Mouse (Mus musculus) embryonic facial prominence, embryonic 10.5 days (tissue): ENCODE measurements around the gene Phf14. TPM values are rescaled to one million over a fixed set of nuclear protein-coding genes. Genes with fewer than 3 reads are reported as not detected.
"Not testable (repeated sequence)": the region's sequence is repeated elsewhere in the genome, so short reads cannot be mapped to it uniquely, and the experiment has no call there.

Experiments used
- DNase-seq: peaks from one replicate; pipeline ENCODE4 v3.0.0-alpha.2; 2017; ENCODE audit warnings: low spot score
- H3K27ac ChIP-seq: fragments of 300-500 bp; sonication (generic); replicated peaks from 2 replicates; pipeline ENCODE4 v1.5.1; 2016; ENCODE audit warnings: mild to moderate bottlenecking
- H3K27me3 ChIP-seq: fragments of 300-500 bp; sonication (generic); replicated peaks from 2 replicates; pipeline ENCODE4 v1.6.1; 2016; ENCODE audit warnings: low read depth, mild to moderate bottlenecking; ENCODE audit not compliant: poor library complexity, severe bottlenecking
- H3K36me3 ChIP-seq: fragments of 300-500 bp; sonication (generic); replicated peaks from 2 replicates; pipeline ENCODE4 v1.6.1; 2016; ENCODE audit warnings: mild to moderate bottlenecking, moderate library complexity
- H3K4me1 ChIP-seq: fragments of 300-500 bp; sonication (generic); 2 replicates; pipeline ENCODE4 v1.6.1; 2016
- H3K4me3 ChIP-seq: fragments of 300-500 bp; sonication (generic); 2 replicates; pipeline ENCODE4 v1.5.1; 2016; ENCODE audit warnings: mild to moderate bottlenecking, moderate library complexity
- H3K9me3 ChIP-seq: fragments of 300-500 bp; sonication (generic); 2 replicates; pipeline ENCODE4 v1.6.1; 2016; ENCODE audit warnings: mild to moderate bottlenecking
- WGBS: fragments of 180-500 bp; shearing (Covaris S2); methylation state at CpG from one replicate; pipeline ENCODE4 v1.1.7; 2016; 5-methylcytosine and 5-hydroxymethylcytosine counted together
- polyA plus RNA-seq: library from polyadenylated mRNA; unstranded; fragments of >200 nt; fragmentation: Nextera tagmentation; extraction: Ambion mirVana; gene quantifications from 2 replicates; pipeline ENCODE4 v1.2.1, GENCODE M21; 2016

The Phf14 gene
- polyA plus RNA-seq, 1 experiment from 2014 or later, result 79.0 TPM

- Histone ChIP-seq H3K4me3 (no peak overlapping the region), H3K27ac (peak overlapping the region; percentile 54; the same call in 1 of the 2 replicates), H3K27me3 (no peaks in the 10 kb centered on the region), H3K36me3 (no peaks in the 10 kb centered on the region), H3K4me1 (peaks cover 18% of the 10 kb centered on the region), H3K9me3 (no peaks in the 10 kb centered on the region)
- 51% methylated on average over 11 of the region's 11 CpGs for WGBS
- DNase-seq, result no peak
Observed at GRCm38 (mm10) chr6:12116926-12117818, 209.6 kb downstream of the Phf14 start.

- WGBS, result 79% methylated on average over 9 of the region's 9 CpGs
Observed at GRCm38 (mm10) chr6:12117819-12118570, 210.4 kb downstream of the Phf14 start.

DNA sequence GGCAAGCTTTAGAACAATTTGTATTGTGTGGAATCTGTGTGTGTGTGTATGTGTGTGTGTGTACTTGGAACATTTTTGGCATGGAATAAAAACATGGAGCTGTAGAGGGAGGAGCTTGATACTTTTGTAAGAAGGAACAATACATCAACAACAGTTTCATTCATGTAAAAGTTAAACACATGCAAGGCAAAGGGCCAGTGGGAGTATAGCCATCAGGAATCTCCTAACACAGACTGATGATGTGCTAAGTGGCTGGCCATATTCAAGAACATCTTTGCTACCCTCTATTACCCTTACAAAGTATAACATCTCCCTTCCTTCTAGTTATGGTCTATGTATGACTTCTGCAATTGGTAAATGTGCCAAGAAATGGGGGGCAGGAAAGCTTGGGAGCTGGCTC, 215.2 kb downstream of the Phf14 start:
- Histone ChIP-seq H3K4me3 (no peak overlapping the region), H3K27me3 (no peaks in the 10 kb centered on the region), H3K9me3 (no peaks in the 10 kb centered on the region), H3K4me1 (peaks cover 9% of the 10 kb centered on the region; the same call in 1 of the 2 replicates), H3K36me3 (no peaks in the 10 kb centered on the region), H3K27ac (no peak overlapping the region)
- DNase-seq, result no peak

More at GRCm38 (mm10) chr6:12117819-12118570, 210.4 kb downstream of the Phf14 start:
- Histone ChIP-seq H3K4me3 (no peak overlapping the region), H3K27me3 (no peaks in the 10 kb centered on the region), H3K27ac (no peak overlapping the region), H3K9me3 (no peaks in the 10 kb centered on the region), H3K4me1 (peaks cover 18% of the 10 kb centered on the region), H3K36me3 (no peaks in the 10 kb centered on the region)
- DNase-seq, result no peak

DNA sequence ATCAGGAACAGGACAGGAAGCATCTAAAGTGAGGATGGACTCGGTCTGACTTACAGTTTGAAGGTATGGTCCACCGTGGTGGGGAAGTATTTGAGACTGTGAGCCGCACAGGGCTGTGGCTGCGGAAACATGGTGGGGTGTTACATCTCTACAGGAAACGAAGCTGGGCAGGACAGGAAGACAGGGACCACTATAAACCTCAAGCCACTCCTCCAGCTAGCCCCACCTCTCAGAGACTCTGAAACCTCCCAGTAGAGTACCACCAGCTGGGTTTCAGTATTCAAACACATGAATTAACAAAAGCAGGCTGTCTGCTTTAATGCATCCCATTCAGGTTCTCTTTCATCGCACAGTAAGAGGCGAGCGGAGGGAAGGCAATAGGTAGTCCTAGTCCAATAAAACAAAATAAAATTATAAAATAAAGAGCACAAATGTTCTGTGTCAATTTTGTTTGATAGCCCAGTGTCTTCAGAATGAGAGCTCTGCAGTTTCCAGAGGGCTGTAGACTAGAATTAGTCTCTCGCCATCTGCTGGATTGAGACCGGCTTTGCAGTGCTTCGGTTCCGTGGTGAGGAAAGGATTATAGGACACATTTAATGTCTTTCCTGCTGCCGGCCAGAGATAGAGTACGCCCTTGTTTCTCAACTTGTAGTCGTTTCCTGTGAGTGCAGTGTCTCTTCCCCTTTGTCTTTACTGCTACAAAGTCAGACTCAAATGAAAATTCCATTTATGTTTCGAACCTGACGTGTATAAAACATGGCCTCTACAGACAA, 217.6 kb downstream of the Phf14 start:
- Histone ChIP-seq H3K36me3 (no peaks in the 10 kb centered on the region), H3K27me3 (no peaks in the 10 kb centered on the region), H3K9me3 (no peaks in the 10 kb centered on the region), H3K4me3 (no peak overlapping the region), H3K27ac (no peak overlapping the region), H3K4me1 (0 out of 2 replicates have a peak, but pooled peaks cover 3% of the 10 kb centered on the region)
- DNase-seq, result peak; percentile 54
- 36% methylated on average over 17 of the region's 17 CpGs for WGBS

DNA sequence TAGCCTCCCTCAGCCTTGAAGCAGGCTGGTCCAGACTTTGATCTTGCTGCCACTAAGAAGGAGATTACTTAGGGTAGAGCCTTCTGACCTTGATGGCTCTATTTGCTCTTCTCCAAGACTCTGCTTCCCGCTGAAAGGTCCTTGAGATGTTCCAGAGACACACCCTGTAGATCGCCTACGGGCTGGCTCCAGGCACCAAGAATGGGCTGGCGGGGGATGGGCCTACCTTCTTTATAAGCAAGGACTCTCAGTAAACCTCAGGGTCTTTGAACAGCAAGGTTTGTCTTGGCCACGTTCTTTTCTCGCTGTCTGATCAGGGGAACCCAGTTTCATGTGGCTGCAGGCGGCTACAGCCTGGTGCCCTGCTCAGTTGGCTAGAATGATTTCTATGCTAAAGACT, 219.0 kb downstream of the Phf14 start:
- DNase-seq, H3K4me3 ChIP-seq, H3K4me1 ChIP-seq, H3K36me3 ChIP-seq, H3K9me3 ChIP-seq, H3K27ac ChIP-seq, H3K27me3 ChIP-seq: not testable (repeated sequence)
- 82% methylated on average over 7 of the region's 7 CpGs for whole genome bisulfite sequencing

- Histone ChIP-seq H3K27me3 (no peaks in the 10 kb centered on the region), H3K4me3 (no peak overlapping the region), H3K4me1 (0 out of 2 replicates have a peak, but pooled peaks cover 3% of the 10 kb centered on the region), H3K27ac (no peak overlapping the region), H3K36me3 (no peaks in the 10 kb centered on the region), H3K9me3 (no peaks in the 10 kb centered on the region)
- no peak for DNase-seq
- 84% methylated on average over 4 of the region's 4 CpGs for WGBS
Observed at GRCm38 (mm10) chr6:12127287-12127686, 219.7 kb downstream of the Phf14 start.

Other genes with a start within 250 kb of the Phf14 start
- gene Ndufa4, start 312 bp upstream of the Phf14 start, polyA plus RNA-seq, result 832 and 844 TPM in 2 replicates